Mouse (Mus musculus) MEL (cell line): Measurements from ENCODE around the gene Slco3a1. TPM values are rescaled to one million over a fixed set of nuclear protein-coding genes. Genes with fewer than 3 reads are reported as not detected.

Source experiments
- DNase-seq: peaks from one replicate; pipeline ENCODE4 v3.0.0; 2011; ENCODE audit warnings: low read depth, low spot score
- H3K27ac ChIP-seq: 2 replicates; pipeline ENCODE4 v1.5.1; 2012; ENCODE audit warnings: low read depth, mild to moderate bottlenecking, control low read depth, low read length, moderate library complexity; ENCODE audit not compliant: control insufficient read depth
- H3K27me3 ChIP-seq, 2 experiments: fragments of 150-350 bp in 1 of 2; sonication (generic) in 1 of 2; 2 replicates each; pipeline ENCODE4 v1.6.1; 2012; ENCODE audit warnings: low read length in 2 of 2, mild to moderate bottlenecking in 2 of 2, improper control_type of control experiment in 1 of 2, moderate library complexity in 1 of 2; ENCODE audit not compliant: insufficient read depth in 2 of 2, control insufficient read depth in 1 of 2
- H3K36me3 ChIP-seq, 2 experiments: 2 replicates each; pipeline ENCODE4 v1.6.1; 2012 to 2014; ENCODE audit warnings: low read length in 2 of 2, improper control_type of control experiment in 1 of 2, inconsistent platforms in 1 of 2, mild to moderate bottlenecking in 1 of 2; ENCODE audit not compliant: insufficient read depth in 2 of 2, control insufficient read depth in 1 of 2
- H3K4me1 ChIP-seq, 2 experiments: fragments of 150-350 bp in 1 of 2; sonication (generic) in 1 of 2; 2 replicates each; pipeline ENCODE4 v1.6.1; 2012; ENCODE audit warnings: low read length in 2 of 2, improper control_type of control experiment in 1 of 2, mild to moderate bottlenecking in 1 of 2; ENCODE audit not compliant: insufficient read depth in 2 of 2, control insufficient read depth in 1 of 2
- H3K4me3 ChIP-seq, 2 experiments: fragments of 150-350 bp in 1 of 2; sonication (generic) in 1 of 2; 2 replicates each; pipeline ENCODE4 v1.5.1; 2012; ENCODE audit warnings: low read depth in 2 of 2, low read length in 2 of 2, mild to moderate bottlenecking in 2 of 2, moderate library complexity in 2 of 2, control low read depth in 1 of 2, improper control_type of control experiment in 1 of 2; ENCODE audit not compliant: control insufficient read depth in 1 of 2, insufficient read depth in 1 of 2
- H3K79me2 ChIP-seq: 2 replicates; pipeline ENCODE4 v1.6.1; 2012; ENCODE audit warnings: mild to moderate bottlenecking, low read length, moderate library complexity; ENCODE audit not compliant: control insufficient read depth, poor library complexity, insufficient read depth
- H3K9ac ChIP-seq: 2 replicates; pipeline ENCODE4 v1.6.1; 2012; ENCODE audit warnings: low read depth, mild to moderate bottlenecking, control low read depth, low read length, moderate library complexity; ENCODE audit not compliant: control insufficient read depth, poor library complexity, severe bottlenecking
- H3K9me3 ChIP-seq: fragments of 150-350 bp; sonication (generic); replicated peaks from 2 replicates; pipeline ENCODE4 v1.6.1; 2012; ENCODE audit warnings: mild to moderate bottlenecking, low read length, improper control_type of control experiment, moderate library complexity; ENCODE audit not compliant: insufficient read depth
- BHLHE40 ChIP-seq: IDR thresholded peaks from 2 replicates; pipeline ENCODE4 v1.6.1; 2012; ENCODE audit warnings: low read depth, mild to moderate bottlenecking, inconsistent platforms, low read length, improper control_type of control experiment, borderline replicate concordance
- CHD1 ChIP-seq: IDR thresholded peaks from 2 replicates; pipeline ENCODE4 v1.6.1; 2012; ENCODE audit warnings: low read depth, mild to moderate bottlenecking, inconsistent platforms, low read length, improper control_type of control experiment
- ETS1 ChIP-seq: IDR thresholded peaks from 2 replicates; pipeline ENCODE4 v1.6.1; 2012; ENCODE audit warnings: low read depth, mild to moderate bottlenecking, inconsistent platforms, low read length, improper control_type of control experiment, moderate library complexity
- GABPA ChIP-seq: IDR thresholded peaks from 2 replicates; pipeline ENCODE4 v1.6.1; 2012; ENCODE audit warnings: low read depth, mild to moderate bottlenecking, inconsistent platforms, low read length, improper control_type of control experiment, moderate library complexity
- GATA1 ChIP-seq: IDR thresholded peaks from 2 replicates; pipeline ENCODE4 v1.6.1; 2011; ENCODE audit warnings: low read depth, low read length, improper control_type of control experiment
- JUND ChIP-seq: IDR thresholded peaks from 2 replicates; pipeline ENCODE4 v1.6.1; 2011; ENCODE audit warnings: low read depth, mild to moderate bottlenecking, improper control_type of control experiment, low read length
- MAX ChIP-seq: IDR thresholded peaks from 2 replicates; pipeline ENCODE4 v1.6.1; 2011; ENCODE audit warnings: low read length, improper control_type of control experiment
- MEF2A ChIP-seq: IDR thresholded peaks from 2 replicates; pipeline ENCODE4 v1.6.1; 2014; ENCODE audit warnings: low read depth, mild to moderate bottlenecking, inconsistent platforms, low read length, improper control_type of control experiment; ENCODE audit not compliant: poor library complexity, insufficient replicate concordance, severe bottlenecking; ENCODE audit errors: extremely low read depth
- MYC ChIP-seq: IDR thresholded peaks from 2 replicates; pipeline ENCODE4 v1.6.1; 2011; ENCODE audit warnings: low read depth, mild to moderate bottlenecking, low read length, improper control_type of control experiment, moderate library complexity
- NELFE ChIP-seq: IDR thresholded peaks from 2 replicates; pipeline ENCODE4 v1.6.1; 2011; ENCODE audit warnings: low read depth, low read length, improper control_type of control experiment
- POLR2AphosphoS5 ChIP-seq: IDR thresholded peaks from 2 replicates; pipeline ENCODE4 v1.6.1; 2012; ENCODE audit warnings: low read depth, borderline replicate concordance, mild to moderate bottlenecking, inconsistent platforms, low read length, moderate library complexity, mixed read lengths
- USF2 ChIP-seq, 2 experiments: IDR thresholded peaks; 2 replicates each; pipeline ENCODE4 v1.6.1; 2011 to 2012; ENCODE audit warnings: improper control_type of control experiment in 2 of 2, low read length in 2 of 2, borderline replicate concordance in 1 of 2, inconsistent platforms in 1 of 2, low read depth in 1 of 2, mild to moderate bottlenecking in 1 of 2; ENCODE audit not compliant: insufficient read depth in 1 of 2
- ZC3H11A ChIP-seq: IDR thresholded peaks from 2 replicates; pipeline ENCODE4 v1.6.1; 2012; ENCODE audit warnings: low read depth, mild to moderate bottlenecking, inconsistent platforms, low read length, improper control_type of control experiment
- ZKSCAN1 ChIP-seq: IDR thresholded peaks from 2 replicates; pipeline ENCODE4 v1.6.1; 2012; ENCODE audit warnings: low read depth, mild to moderate bottlenecking, inconsistent platforms, low read length, improper control_type of control experiment, moderate library complexity
- ZMIZ1 ChIP-seq: IDR thresholded peaks from 2 replicates; pipeline ENCODE4 v1.6.1; 2012; ENCODE audit warnings: low read depth, mild to moderate bottlenecking, inconsistent platforms, low read length, improper control_type of control experiment, moderate library complexity
- polyA plus RNA-seq, 2 experiments: library from polyadenylated mRNA; stranded (reverse) in 1 of 2; unstranded in 1 of 2; fragments of >175 nt in 1 of 2; fragments of >200 nt in 1 of 2; gene quantifications; 2 replicates each; pipeline versions ENCODE4 v1.2.1 to v1.2.4; 2012; ENCODE audit warnings: low replicate concordance in 2 of 2, low read depth in 1 of 2; ENCODE audit not compliant: insufficient read length in 2 of 2, insufficient read depth in 1 of 2, missing spikeins in 1 of 2
- total RNA-seq: library from RNA; depleted of rRNA; stranded (reverse); fragments of 300-350 nt; gene quantifications from 2 replicates; pipeline ENCODE4 v1.2.3, GENCODE M21; 2012

Gene Slco3a1
- total and polyA plus RNA-seq, 3 experiments, result 17.6 to 20.9 TPM; not detected in 1

DNA sequence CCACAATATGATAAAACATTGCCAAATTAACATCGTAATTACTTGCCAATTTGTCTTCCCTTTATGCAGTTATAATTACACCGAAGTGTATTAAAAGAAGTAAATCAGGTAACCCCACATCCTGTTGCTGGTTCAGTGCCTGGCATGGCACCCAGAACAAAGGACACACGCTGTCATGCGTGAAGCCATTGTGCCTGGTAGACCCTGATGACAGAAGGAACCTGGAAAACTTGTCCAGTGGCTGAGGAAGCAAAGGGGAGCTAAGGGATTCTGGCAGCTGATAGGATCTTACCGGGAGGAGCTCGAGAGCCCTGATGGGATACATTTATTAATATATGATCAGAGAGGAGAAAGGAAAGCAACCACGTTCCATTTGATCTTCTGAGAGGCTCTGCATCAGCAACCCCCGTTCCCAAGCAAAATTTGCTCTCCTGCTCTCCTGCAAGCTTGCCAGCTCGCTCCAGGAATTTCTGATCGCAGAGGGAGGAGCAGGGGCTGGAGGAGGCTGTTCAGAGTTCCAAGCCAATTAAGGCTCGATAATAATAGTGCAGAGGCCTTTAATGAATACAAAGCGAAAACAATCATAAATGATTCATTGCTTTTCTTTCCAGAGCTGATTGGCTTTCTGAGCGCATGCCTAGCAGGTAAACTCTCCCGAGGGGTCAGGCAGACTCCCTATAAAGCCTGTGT lies 250.8 kb downstream of the Slco3a1 start:
- no peaks in the 10 kb centered on the region for H3K27me3 ChIP-seq
- no peak overlapping the region for H3K4me3 ChIP-seq
- H3K36me3 ChIP-seq, result no peaks in the 10 kb centered on the region
- H3K79me2 ChIP-seq, result no peaks in the 10 kb centered on the region; the same call in 1 of the 2 replicates
- no peak overlapping the region for H3K27ac ChIP-seq
- H3K9ac ChIP-seq, result no peak overlapping the region
- H3K4me1 ChIP-seq, result no peaks in the 10 kb centered on the region
- TF ChIP-seq ZKSCAN1, result no peak
- TF ChIP-seq USF2 (IDR thresholded peaks at IDR 0.05; ENCODE audit: borderline replicate concordance in 1 of 2, insufficient read depth in 1 of 2, low read depth in 1 of 2, low read length in 2 of 2), result no peak
- no peak for TF ChIP-seq CHD1
- no peaks in the 10 kb centered on the region for H3K9me3 ChIP-seq
- no peak for DNase-seq

DNA sequence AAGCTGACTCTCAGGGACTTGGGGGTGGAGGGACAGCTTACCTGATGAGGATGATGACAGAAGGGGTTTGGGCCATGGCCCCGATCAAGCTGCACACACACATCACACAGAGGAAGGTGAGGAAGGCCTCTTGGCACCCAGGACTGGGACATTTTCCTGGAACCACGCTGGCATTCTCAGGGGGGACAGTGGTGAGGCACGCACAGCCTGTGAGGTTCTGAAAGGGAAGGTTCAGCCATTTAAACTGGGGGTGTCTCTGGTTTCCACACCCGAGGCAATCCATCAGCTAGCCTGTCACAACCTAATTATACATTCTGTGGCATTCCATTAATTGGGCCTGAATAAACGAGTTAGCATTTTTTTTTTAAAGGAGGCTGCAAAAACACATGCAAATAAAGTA lies 251.5 kb downstream of the Slco3a1 start:
- DNase-seq, result no peak
- Histone ChIP-seq H3K27me3 (no peaks in the 10 kb centered on the region), H3K9me3 (no peaks in the 10 kb centered on the region), H3K4me1 (no peaks in the 10 kb centered on the region), H3K9ac (no peak overlapping the region), H3K4me3 (no peak overlapping the region), H3K79me2 (no peaks in the 10 kb centered on the region; the same call in 1 of the 2 replicates), H3K27ac (no peak overlapping the region), H3K36me3 (no peaks in the 10 kb centered on the region)
- TF ChIP-seq NELFE (no peak), MAX (no peak), GATA1 (no peak), ETS1 (no peak), BHLHE40 (no peak), ZMIZ1 (no peak), POLR2AphosphoS5 (no peak), GABPA (no peak), MEF2A (no peak), MYC (no peak), ZC3H11A (no peak), JUND (no peak)
